Mouse (Mus musculus): ENCODE measurements around the gene Myo5a. TPM values are rescaled to one million over a fixed set of nuclear protein-coding genes. Genes with fewer than 3 reads are reported as not detected.

Myo5a gene
- total RNA-seq (2017) = 177 and 183 TPM in 2 replicates

DNA sequence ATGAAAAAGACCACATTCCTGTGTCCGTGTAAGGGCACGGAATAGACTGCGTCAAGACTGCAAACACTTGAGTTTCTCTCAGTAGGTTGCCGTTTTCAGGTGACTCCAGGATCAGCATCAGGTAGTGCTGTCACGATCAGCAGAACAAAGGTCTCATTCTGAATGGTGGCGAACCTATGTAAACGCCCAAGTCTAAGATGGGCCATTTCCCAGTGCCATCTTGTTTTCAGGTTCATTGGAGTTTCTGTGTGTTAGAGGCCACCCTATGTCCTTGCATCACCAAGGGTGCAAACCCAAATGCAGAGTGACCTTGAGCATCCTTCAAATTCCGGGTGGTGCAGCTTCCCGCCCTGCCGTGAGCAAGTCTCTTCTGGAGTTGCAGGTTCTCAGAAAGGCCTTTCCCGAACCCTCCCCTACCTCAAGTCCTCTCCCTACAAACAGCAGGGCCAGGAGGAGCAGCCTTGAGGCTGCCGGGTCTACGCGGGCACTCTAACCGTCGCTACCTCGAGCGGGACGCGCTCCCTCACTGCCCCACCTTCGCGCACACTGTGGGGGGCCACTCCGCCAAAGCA, at the start of gene Myo5a:
TSS of gene Myo5a (plus strand) at position 559 of the 572 bp plus-strand sequence.
- ATAC-seq (ENCODE audit: extremely low read depth, insufficient number of reproducible peaks, low FRiP score, poor library complexity, severe bottlenecking) = no peak

DNA sequence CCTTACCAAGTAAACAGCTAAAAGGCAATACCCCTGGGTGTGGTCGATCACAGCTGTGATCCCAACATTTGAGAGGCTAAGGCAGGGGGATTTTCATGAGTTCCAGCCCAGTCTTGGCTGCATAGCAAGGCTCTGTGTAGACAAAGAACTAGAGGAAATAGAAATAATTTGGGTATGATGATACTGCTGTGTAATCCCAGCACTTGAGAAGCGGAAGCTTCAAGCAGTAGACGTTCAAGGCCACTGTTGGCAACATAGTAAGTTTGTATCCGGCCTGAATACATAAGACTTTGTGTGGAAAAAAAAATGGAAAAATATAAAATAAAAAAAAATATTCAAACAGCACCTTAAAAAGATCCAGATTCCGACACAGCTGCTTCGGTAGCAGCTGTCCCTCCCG, 48.3 kb upstream of the Myo5a start:
- no peak for ATAC-seq (ENCODE audit: extremely low read depth, insufficient number of reproducible peaks, low FRiP score, poor library complexity, severe bottlenecking)

DNA sequence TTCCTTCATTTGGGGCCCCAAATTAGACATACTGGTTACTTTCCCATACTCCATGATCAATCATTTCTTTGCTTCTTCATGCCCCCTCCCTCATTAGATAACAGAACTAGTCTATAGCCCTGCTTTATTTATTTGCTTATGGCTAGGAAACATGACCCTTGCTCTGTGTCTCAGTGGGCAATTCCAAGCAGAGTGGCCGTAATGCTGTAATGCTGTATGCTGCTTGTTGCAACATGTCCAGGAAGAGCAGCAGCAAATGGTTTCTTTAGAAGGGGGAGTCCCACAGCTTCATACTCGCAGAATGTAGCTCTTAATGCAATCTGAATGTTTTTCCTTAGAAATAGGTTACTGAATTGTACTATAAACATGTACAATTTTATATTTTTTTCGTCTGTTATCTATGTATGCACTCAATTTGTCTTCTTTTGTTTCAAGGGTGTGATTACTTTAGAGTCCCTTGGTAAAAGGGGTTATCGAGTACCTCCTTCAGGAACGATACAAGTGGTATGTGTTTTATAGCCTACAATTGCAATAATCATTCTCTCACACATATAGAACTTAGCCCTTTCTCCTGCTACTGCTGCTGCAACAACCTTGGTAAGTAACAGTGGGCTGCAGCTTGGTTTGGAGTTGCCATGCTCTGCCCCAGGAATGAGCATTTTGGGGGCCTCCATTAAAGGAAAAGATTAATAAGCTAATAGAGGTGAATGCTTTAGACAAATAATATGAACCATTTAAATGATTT, 47.5 kb upstream of the Myo5a start:
- no peak for ATAC-seq (ENCODE audit: extremely low read depth, insufficient number of reproducible peaks, low FRiP score, poor library complexity, severe bottlenecking)

DNA sequence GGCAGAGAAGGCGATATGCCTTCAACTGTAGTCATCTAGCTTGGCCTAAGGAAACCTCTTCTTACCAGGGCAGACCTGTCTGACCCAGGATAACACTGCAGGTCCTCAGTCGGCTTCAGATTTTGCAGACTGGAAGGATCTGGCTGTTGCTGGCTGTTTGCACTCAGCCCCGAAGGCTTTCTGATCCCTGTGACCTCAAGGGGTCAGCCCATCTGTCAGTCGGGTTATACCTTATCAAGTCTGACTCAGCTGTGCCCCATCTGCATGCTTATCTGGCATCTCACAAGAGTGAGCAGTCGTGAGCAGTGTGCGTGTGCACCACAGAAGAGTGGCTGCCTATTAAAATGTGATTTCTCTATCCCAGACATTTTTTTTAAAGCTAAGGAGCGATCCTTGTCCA, 46.7 kb upstream of the Myo5a start:
- no peak for ATAC-seq (ENCODE audit: extremely low read depth, insufficient number of reproducible peaks, low FRiP score, poor library complexity, severe bottlenecking)

DNA sequence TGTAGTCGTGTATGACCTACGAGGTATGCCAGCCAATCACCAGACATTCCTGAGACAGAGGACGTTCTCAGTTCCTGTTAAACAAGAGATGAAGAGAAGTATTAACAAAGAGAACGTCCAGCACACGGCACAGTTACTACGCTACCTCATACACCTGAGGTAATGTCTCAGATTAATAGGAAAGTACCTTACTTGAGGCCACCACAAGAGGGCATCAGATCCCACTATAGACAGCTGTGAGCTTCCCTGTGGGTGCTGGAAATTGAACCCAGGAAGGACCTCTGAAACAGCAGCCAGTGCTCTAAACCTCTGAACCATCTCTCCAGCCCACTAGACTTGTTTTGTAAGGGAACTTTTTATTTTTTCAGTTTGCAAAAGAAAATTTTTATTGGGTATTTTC, 45.1 kb upstream of the Myo5a start:
- ATAC-seq (ENCODE audit: extremely low read depth, insufficient number of reproducible peaks, low FRiP score, poor library complexity, severe bottlenecking) = peak; percentile 55; the same call in 1 of the 2 replicates

DNA sequence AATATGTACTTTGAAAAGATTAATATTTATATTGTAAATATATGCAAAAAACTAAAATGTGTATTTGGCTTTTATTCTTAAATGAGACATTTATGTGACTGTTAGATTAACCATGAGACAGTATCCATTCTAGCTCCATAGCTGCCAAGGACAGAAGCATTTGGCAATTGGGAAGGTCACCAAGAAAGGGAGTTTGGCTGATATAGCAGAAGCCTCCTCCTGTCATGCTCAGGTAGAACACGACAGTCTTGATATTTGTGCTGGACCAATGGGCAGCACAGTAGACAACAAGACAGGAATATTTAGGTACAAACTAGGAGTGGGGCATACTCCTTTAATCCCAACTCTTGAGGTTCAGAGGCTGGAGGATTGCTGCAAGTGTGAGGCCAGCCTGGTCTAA, 38.4 kb upstream of the Myo5a start:
- ATAC-seq (ENCODE audit: extremely low read depth, insufficient number of reproducible peaks, low FRiP score, poor library complexity, severe bottlenecking) = no peak

DNA sequence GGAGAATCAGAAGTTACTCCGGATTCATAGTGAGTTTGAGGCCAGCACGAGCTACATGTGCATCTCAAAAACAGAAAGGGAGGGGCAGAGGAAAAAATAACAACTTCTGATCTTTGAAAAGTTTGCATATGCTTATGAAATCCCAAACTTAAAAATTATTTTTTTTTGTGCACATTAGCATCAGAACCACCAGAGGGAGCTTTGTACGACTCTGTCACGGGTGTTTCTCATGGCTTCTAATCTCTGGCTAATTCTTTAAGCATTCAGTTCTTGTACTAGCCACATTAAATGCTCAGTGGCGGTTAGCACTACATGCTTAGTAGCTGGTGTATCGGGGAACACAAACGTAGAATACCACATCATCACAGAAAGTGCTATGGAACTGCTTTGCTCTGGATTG, 37.7 kb upstream of the Myo5a start:
- no peak for ATAC-seq (ENCODE audit: extremely low read depth, insufficient number of reproducible peaks, low FRiP score, poor library complexity, severe bottlenecking)

DNA sequence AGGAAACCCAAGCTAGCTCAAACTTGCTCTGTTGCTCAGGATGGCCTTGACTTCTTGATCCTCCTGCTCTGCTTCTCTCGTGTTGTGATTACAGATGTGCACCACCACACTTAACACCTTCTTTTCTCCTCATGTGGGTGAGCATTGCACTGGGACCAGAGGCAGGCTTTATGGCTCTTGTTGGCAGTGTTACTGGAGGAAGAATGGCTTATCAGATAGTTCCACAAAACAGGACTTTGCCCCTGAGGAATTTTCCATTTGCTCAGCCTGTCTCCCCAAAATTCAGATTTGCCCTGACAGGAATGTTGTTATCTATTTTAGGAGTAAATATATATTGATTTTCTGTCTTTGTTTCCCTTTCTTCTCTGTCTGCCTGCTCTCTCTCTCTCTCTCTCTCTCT, 36.1 kb upstream of the Myo5a start:
- ATAC-seq (ENCODE audit: extremely low read depth, insufficient number of reproducible peaks, low FRiP score, poor library complexity, severe bottlenecking) = no peak

DNA sequence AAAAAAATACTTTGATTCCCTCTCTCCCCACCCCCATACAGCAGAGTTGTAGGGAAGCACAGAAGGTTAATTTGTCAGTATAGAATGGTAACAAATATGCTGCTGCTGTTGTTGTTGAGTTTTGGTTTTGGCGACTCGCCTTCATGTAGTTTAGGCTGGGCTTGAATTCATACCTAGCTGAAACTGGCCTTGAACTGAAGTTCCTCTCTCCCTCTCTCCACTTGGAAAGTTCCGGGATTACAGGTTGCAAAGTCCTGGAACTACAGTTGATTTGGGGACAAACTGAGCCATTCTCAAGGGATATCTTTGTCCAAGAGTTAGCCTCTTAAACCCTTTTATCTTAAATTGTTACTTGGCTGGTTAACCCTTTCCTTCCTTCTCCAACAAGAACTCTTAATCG, 34.9 kb upstream of the Myo5a start:
- no peak for ATAC-seq (ENCODE audit: extremely low read depth, insufficient number of reproducible peaks, low FRiP score, poor library complexity, severe bottlenecking)

DNA sequence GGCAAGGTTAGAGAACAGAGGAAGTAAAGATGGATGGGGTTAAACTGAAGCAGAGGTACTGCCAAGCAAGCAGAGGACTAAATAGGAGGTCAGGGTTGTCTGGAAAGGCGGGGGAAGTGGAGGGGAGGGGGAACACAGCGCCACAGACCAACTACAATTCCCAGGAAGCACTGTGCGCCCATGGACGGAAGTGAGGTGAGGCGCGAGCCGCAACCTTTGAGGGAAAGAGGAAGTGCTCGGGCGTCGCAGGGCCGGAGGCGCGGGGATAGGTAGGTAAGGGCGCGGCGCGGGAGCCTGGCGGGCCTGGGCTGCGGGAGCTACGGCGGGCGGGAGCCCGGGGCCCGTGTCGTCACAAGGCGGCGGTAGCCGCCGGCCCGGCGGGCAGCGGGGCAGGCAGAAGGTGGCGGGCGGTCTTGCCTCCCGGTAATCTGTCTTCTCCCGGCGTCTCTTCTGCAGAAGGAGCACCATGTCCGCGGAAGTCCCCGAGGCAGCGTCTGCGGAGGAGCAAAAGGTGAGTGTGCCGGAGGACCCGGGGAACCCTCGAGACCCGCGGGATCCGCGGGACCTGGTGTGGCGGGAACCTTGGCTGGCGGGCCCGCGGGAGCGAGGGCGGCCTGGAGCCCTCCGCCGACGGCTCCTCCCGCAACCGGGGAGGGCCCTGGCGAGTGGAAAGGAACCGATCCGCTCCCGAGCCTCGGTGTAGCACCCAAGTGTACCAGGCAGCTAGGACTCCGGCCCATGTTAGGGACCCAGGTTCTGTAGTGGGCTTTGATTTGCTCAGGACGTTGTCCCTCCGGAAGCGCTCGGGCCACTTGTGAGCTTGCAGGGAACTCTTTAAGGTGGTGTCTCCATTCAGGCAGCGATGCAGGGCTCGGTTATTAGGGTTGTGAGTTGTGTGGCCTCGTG, 33.1 kb upstream of the Myo5a start, which contains the start of gene Arpp19:
TSS of gene Arpp19 (plus strand) at position 164 of the 906 bp plus-strand sequence.
- ATAC-seq (ENCODE audit: extremely low read depth, insufficient number of reproducible peaks, low FRiP score, poor library complexity, severe bottlenecking) = peak; percentile 97

DNA sequence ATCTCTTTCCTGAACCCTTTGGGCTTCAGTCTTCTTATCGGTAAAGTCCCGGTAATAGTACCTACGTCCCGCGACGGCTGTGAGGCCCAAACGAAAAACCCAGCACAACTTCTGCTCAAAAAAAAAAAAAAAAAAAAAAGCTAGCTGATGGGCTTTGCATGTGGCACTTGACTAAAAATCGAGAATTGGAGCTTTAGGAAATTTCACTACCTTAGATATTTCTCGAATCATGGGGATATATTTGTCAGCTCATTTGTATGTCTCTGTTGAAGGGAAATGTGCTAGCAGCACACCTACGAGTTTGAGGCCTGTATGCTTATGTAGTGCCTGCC, 32.5 kb upstream of the Myo5a start:
- no peak for ATAC-seq (ENCODE audit: extremely low read depth, insufficient number of reproducible peaks, low FRiP score, poor library complexity, severe bottlenecking)

DNA sequence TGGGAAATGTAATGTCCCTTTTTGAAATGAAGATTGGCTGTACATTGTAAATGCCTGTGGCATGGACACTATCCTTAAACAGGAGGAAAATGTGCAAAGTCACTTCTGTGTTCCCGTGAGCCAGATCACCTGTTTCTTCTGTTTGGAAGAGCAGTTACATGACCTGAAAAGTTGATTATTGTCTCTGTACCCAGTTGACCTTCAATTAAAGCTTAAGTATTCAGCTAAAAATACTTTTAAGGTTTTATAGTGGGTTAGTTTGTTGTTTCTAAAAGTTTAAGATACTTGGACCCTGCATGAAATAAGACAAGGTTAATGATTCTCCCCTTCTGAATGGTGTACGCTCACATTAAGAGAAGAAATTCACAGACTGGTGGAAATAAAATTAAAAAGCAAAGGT, 30.2 kb upstream of the Myo5a start:
- ATAC-seq (ENCODE audit: extremely low read depth, insufficient number of reproducible peaks, low FRiP score, poor library complexity, severe bottlenecking) = no peak

DNA sequence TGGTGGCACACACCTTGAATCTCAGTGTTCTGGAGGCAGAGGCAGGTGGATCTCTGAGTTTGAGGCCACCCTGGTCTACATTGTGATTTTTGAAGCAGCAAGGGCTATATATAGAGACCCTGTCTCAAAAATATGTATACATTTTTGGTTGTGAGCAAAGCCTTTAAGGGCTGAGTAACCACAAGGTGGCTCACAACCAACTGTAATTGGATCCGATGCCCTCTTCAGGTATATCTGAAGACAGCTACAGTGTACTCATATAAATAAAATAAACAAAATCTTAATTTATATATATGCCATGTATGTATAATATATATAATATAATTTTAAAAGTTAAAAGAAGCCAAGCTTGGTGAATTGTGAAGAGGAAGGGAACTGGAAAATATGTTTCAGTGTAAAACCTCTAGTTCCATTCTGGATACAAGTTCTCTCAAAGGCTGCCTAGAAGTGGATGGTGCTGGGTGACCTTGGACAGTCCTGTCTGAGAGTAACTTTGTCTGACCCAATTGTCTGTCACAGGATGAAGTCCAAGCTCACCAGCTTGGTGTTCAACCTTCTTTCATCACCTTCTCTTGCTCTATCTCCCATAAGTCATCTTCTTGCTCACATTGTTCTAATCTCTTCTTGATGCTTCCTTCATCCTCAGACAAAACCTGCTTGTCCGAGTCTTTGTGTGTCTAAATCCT, 28.8 kb upstream of the Myo5a start:
- no peak for ATAC-seq (ENCODE audit: extremely low read depth, insufficient number of reproducible peaks, low FRiP score, poor library complexity, severe bottlenecking)

DNA sequence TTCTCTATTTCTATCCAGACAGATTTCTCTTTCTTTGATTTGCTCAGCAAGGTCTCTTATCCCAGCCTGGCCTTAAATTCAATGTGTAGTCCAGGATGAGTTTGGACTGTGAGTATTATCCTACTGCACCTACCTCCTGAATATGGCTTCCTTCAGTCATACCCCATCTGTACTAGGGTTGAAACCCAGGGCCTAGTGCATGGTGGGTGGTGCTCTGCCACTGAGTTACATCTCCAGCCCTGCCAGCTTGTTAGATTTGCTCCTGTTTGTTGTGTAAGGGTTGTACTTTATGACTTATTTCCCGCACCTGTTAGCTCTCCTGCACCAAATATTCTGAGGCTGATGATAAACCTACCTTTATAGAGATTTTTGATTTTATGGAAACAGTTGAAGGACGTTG, 27.6 kb upstream of the Myo5a start:
- ATAC-seq (ENCODE audit: extremely low read depth, insufficient number of reproducible peaks, low FRiP score, poor library complexity, severe bottlenecking) = no peak

DNA sequence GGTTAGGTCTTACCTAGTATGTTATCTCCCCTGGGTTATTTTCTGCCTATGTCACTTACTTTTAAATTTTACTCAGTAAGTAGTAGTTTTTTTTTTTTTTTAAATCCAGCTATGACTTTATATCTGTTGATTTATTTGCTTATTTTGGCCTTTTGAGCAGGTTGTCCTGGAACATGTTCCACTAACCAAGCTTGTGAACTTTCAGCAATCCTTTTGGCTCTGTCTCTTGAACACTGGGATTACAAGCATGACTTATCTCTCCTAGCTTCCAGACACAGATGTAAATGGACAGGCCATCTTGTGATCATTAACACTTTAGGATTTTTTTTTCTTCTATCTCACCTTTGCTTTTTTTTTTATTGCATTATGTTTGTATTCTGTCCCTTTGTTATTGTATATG, 23.7 kb upstream of the Myo5a start:
- no peak for ATAC-seq (ENCODE audit: extremely low read depth, insufficient number of reproducible peaks, low FRiP score, poor library complexity, severe bottlenecking)

DNA sequence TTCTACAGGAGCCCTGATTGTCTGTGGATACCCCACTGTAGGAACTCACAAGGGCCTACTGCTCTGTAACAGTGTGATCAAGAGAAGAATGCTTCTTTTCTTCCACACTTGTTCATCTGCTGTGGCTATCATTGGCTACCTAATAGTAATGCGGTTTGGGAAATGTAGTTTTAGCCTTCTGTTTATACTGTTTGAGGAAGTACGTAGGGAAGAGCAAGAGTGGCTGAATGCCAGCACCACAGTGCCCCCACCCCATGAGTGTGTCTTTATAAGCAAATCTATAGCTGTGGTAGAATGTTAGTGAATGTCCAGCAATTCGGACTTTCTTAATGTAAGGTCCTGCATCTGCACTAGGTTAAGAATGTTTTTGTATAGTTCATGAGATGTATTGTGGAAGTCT, 21.7 kb upstream of the Myo5a start:
- ATAC-seq (ENCODE audit: extremely low read depth, insufficient number of reproducible peaks, low FRiP score, poor library complexity, severe bottlenecking) = no peak

DNA sequence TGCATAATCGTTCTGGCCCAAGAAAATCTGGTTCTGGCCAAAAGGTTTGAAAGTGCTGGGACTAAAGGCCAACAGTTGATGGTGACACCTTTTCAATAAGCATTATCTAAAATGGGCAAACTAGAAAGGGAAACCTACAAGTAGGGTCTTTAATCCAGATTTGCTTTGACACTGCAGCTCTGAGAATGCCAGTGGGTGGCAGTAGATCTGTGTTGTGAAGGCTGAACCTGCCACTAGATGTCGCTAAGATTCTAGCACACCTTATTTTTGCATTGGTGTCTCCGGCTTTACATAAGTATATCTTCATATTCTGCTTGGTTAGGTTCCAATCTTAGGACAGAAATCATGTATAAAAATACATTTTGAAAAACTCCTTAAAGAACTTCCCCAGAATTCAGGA, 20.8 kb upstream of the Myo5a start:
- peak; percentile 93 for ATAC-seq (ENCODE audit: extremely low read depth, insufficient number of reproducible peaks, low FRiP score, poor library complexity, severe bottlenecking)

DNA sequence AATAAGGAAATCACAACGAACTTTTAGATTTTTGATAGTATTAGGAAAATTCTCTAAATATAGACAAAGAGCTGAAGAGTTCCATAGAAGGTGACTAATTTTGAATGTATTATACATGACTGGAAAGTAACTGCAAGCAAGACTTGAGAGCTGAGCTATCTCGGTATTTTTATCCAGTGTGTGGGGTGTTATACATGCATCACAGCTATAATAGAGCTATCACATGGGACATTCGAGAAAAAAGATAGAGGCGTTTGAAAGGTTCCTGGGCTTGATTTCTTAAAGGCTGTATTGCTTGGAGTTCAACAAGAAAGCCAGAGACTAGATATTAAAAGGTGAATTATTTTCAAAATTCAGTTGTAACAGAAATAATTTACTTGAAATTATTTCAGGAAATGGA, 19.0 kb upstream of the Myo5a start:
- no peak for ATAC-seq (ENCODE audit: extremely low read depth, insufficient number of reproducible peaks, low FRiP score, poor library complexity, severe bottlenecking)

DNA sequence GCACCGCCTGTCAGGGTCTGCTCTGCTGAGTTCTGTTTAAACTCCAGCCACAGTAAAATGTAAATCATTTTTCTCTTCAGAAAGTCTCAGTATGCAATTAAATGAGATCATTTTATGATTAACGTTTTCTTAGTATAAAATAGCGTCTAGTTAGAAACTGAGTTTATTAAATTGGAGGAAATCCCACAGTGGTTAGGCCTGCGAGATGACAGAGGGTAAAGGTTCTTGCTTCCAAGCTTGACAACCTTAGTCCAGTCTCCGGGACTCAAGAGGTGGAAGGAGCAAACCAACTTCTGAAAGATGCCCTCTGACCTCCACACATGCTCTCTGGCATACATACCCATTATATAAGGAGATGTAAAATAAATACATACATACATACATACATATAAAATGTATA, 15.8 kb upstream of the Myo5a start:
- no peak for ATAC-seq (ENCODE audit: extremely low read depth, insufficient number of reproducible peaks, low FRiP score, poor library complexity, severe bottlenecking)
